In the genomic region with DNA sequence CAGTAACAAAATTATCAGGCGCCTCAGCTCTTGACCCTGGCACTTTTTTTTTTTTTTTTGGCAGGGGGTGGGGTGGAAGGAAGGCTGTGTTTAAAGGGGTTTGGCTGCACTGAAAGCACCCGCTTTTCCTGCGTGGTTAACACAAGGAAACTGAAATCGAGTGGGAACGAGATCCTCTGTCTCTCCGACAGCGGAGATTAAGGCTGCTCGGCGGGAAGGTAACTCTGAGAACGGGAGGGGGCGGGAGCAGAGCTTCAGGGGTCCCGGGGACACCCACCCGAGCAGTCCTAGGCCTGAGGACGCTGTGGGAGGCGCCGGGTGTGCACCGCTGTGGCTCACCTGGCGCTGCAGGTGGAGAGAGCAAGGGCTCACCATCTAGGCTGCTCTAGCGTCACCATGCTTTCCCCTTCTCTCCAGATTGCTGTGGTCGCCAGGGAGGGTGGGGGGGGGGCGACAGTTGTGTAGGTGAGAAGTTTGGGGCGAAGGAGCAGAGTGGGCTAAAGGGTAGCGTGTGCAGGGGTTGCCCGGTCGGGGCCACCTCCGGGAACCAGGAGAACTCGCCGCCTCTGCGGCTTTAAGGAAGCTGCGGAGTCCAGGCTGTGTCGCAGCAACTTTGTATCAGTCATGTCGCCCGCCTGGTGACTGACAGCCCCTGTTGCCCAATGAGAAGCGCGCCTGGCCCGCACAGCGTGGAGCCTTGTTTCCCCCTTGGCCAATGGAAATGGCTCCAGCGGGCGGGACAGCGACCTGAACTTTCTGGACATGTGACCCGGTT, we compare ENCODE assay signal across 8 mouse cellular contexts. TPM values are rescaled to one million over a fixed set of nuclear protein-coding genes. Genes with fewer than 3 reads are reported as not detected.
DNase-seq lines count a peak whose midpoint lies in the region; ATAC-seq and TF ChIP-seq lines count a peak whose summit lies in the region.

No protein-coding gene starts in this region.

- TF ChIP-seq CTCF in intestine, postnatal 0 days (IDR thresholded peaks at IDR 0.05; ENCODE audit: low read depth) = 0 out of 2 replicates have a peak, but pooled peaks have one; percentile 14

- ATAC-seq in granulocyte monocyte progenitor cell, adult 5-6 weeks (replicated peaks; ENCODE audit: poor library complexity, severe bottlenecking) = peak; percentile 78
- ATAC-seq in intestine, postnatal 0 days = peak; percentile 96

- under 1% methylated on average over 41 of the region's 41 CpGs for WGBS in embryonic facial prominence, embryonic 10.5 days
- WGBS in intestine, postnatal 0 days = under 1% methylated on average over 40 of the region's 41 CpGs
- WGBS in midbrain, embryonic 10.5 days = under 1% methylated on average over 40 of the region's 41 CpGs

- H3K4me3 ChIP-seq in embryonic facial prominence, embryonic 10.5 days = peak overlapping the region; percentile 73
- peak overlapping the region; percentile 75 for H3K4me3 ChIP-seq in intestine, postnatal 0 days (ENCODE audit: low read depth, low read length)
- H3K4me3 ChIP-seq in midbrain, embryonic 10.5 days = peak overlapping the region; percentile 76

- H3K27ac ChIP-seq in embryonic facial prominence, embryonic 10.5 days (replicated peaks) = peak overlapping the region; percentile 48; the same call in 1 of the 2 replicates
- H3K27ac ChIP-seq in intestine, postnatal 0 days (ENCODE audit: low read depth, low read length) = peak overlapping the region; percentile 86
- H3K27ac ChIP-seq in midbrain, embryonic 10.5 days (replicated peaks) = peak overlapping the region; percentile 55; the same call in 1 of the 2 replicates

- H3K4me2 ChIP-seq in intestine, postnatal 0 days (replicated peaks; ENCODE audit: low read depth) = peak overlapping the region; percentile 98

- peak overlapping the region; percentile 62 for H3K9ac ChIP-seq in intestine, postnatal 0 days (ENCODE audit: low read depth, low read length)

- peak; percentile 99 for DNase-seq in adrenal gland, postnatal 14 days
- peak; percentile 97 for DNase-seq in embryonic facial prominence, embryonic 10.5 days (ENCODE audit: low spot score)
- peak; percentile 96 to 98 for DNase-seq in left cerebral cortex, postnatal 36 days (ENCODE audit: low spot score in 2 of 2)
- peak; percentile 97 for DNase-seq in midbrain, embryonic 10.5 days (ENCODE audit: low spot score)
- peak; percentile 97 for DNase-seq in right cerebral cortex, postnatal 36 days (ENCODE audit: low spot score in 2 of 2)
- DNase-seq in urinary bladder, postnatal 4 days (ENCODE audit: low spot score in 2 of 2) = peak; percentile 94 to 96

- no peaks in the 10 kb centered on the region for H3K36me3 ChIP-seq in embryonic facial prominence, embryonic 10.5 days (replicated peaks)
- H3K36me3 ChIP-seq in intestine, postnatal 0 days (ENCODE audit: control insufficient read depth, insufficient read depth) = no peaks in the 10 kb centered on the region
- H3K36me3 ChIP-seq in midbrain, embryonic 10.5 days = no peaks in the 10 kb centered on the region

- intact Hi-C loops in left cerebral cortex, postnatal 36 days (cut with DNase I) = loop anchor here (10.0 kb wide), 2 partner anchors 333 to 827 kb away; no protein-coding TSS in a partner anchor

- H3K27me3 ChIP-seq in embryonic facial prominence, embryonic 10.5 days (replicated peaks; ENCODE audit: low read depth, poor library complexity, severe bottlenecking) = peaks cover 85% of the 10 kb centered on the region
- H3K27me3 ChIP-seq in intestine, postnatal 0 days (replicated peaks; ENCODE audit: control insufficient read depth, insufficient read depth, low read length) = 0 out of 2 replicates have a peak, but pooled peaks cover 4% of the 10 kb centered on the region
- H3K27me3 ChIP-seq in midbrain, embryonic 10.5 days (ENCODE audit: low read depth, poor library complexity, severe bottlenecking) = peaks cover 76% of the 10 kb centered on the region

- H3K9me3 ChIP-seq in embryonic facial prominence, embryonic 10.5 days = no peaks in the 10 kb centered on the region
- H3K9me3 ChIP-seq in intestine, postnatal 0 days (ENCODE audit: control insufficient read depth) = no peaks in the 10 kb centered on the region
- no peaks in the 10 kb centered on the region for H3K9me3 ChIP-seq in midbrain, embryonic 10.5 days (replicated peaks)

- peaks cover 34% of the 10 kb centered on the region for H3K4me1 ChIP-seq in embryonic facial prominence, embryonic 10.5 days
- H3K4me1 ChIP-seq in intestine, postnatal 0 days (replicated peaks; ENCODE audit: control insufficient read depth, insufficient read depth, low read length) = 0 out of 2 replicates have a peak, but pooled peaks cover 4% of the 10 kb centered on the region
- H3K4me1 ChIP-seq in midbrain, embryonic 10.5 days = peaks cover 38% of the 10 kb centered on the region

RNA-seq across cellular contexts. Expression of gene Nr3c2, which starts 2.4 kb away (rescaled TPM):
- total RNA-seq in adrenal gland, postnatal 14 days (2021) = 6.0 and 6.2 TPM in 2 replicates
- 0.15 and 0.52 TPM in 2 replicates for polyA plus RNA-seq in embryonic facial prominence, embryonic 10.5 days (2016; fragmentation: Nextera tagmentation; extraction: Ambion mirVana)
- total RNA-seq in granulocyte monocyte progenitor cell, adult 5-6 weeks (2014; fragmentation: Nextera tagmentation) = 0.11 TPM in 1 of 2 replicates, not detected in the other
- total RNA-seq in granulocyte monocyte progenitor cell, adult 5-6 weeks (2017) = 0.04 and 0.05 TPM in 2 replicates
- 6.9 and 7.4 TPM in 2 replicates for polyA plus RNA-seq in intestine, postnatal 0 days (2015; fragmentation: Nextera tagmentation; extraction: Ambion mirVana)
- total RNA-seq in left cerebral cortex, postnatal 36 days (2021) = 10 to 100 TPM; 29.1 to 35.6 TPM
- polyA plus RNA-seq in midbrain, embryonic 10.5 days (2016; fragmentation: Nextera tagmentation; extraction: Ambion mirVana) = 0.26 and 0.30 TPM in 2 replicates

Comparison
In these comparisons a context has a peak if more than half of its experiments do, and no peak if none do; other contexts are left out.
1. Peak in every context shown above with its lines: DNase-seq, ATAC-seq, H3K4me3 ChIP-seq and H3K27ac ChIP-seq.